Mouse (Mus musculus): ENCODE measurements around the gene Spin1. TPM values are rescaled to one million over a fixed set of nuclear protein-coding genes. Genes with fewer than 3 reads are reported as not detected.
"Not testable (repeated sequence)": the region's sequence is repeated elsewhere in the genome, so short reads cannot be mapped to it uniquely, and the experiment has no call there.

Spin1 gene
- total RNA-seq, 4 experiments from 2014 or later: 150 to 177 (median 164) TPM

- no peak for DNase-seq (ENCODE audit: low spot score in 2 of 2)
Observed at GRCm38 (mm10) chr13:51094323-51095195, 6.1 kb upstream of the Spin1 start.

- no peak for DNase-seq (ENCODE audit: low spot score in 2 of 2)
Observed at GRCm38 (mm10) chr13:51095196-51095715, 5.4 kb upstream of the Spin1 start.

GRCm38 (mm10) chr13:51096644-51097043 lies 4.0 kb upstream of the Spin1 start:
- no peak for DNase-seq (ENCODE audit: low spot score in 2 of 2)

- peak in 1 of 2 experiments; percentile 14 for DNase-seq (ENCODE audit: low spot score in 2 of 2)
Observed at GRCm38 (mm10) chr13:51099560-51100232, 984 bp upstream of the Spin1 start.

GRCm38 (mm10) chr13:51101016-51101776 lies 516 bp downstream of the Spin1 start:
- peak; percentile 35 to 45 for DNase-seq (ENCODE audit: low spot score in 2 of 2)

- DNase-seq (ENCODE audit: low spot score in 2 of 2): no peak
Observed at GRCm38 (mm10) chr13:51101777-51102132, 1.1 kb downstream of the Spin1 start.

GRCm38 (mm10) chr13:51103111-51103725 lies 2.5 kb downstream of the Spin1 start:
- DNase-seq (ENCODE audit: low spot score in 2 of 2): no peak

- DNase-seq (ENCODE audit: low spot score in 2 of 2): no peak
Observed at GRCm38 (mm10) chr13:51103861-51104650, 3.4 kb downstream of the Spin1 start.

GRCm38 (mm10) chr13:51105861-51106655 lies 5.4 kb downstream of the Spin1 start:
- no peak for DNase-seq (ENCODE audit: low spot score in 2 of 2)

- DNase-seq (ENCODE audit: low spot score in 2 of 2): no peak
Observed at GRCm38 (mm10) chr13:51106816-51107215, 6.1 kb downstream of the Spin1 start.

- DNase-seq (ENCODE audit: low spot score in 2 of 2): no peak
Observed at GRCm38 (mm10) chr13:51109517-51109916, 8.8 kb downstream of the Spin1 start.

- not testable (repeated sequence) for DNase-seq (ENCODE audit: low spot score in 2 of 2)
Observed at GRCm38 (mm10) chr13:51114398-51114797, 13.7 kb downstream of the Spin1 start.

GRCm38 (mm10) chr13:51115762-51116161 lies 15.1 kb downstream of the Spin1 start:
- no peak for DNase-seq (ENCODE audit: low spot score in 2 of 2)

GRCm38 (mm10) chr13:51120734-51121133 lies 20.1 kb downstream of the Spin1 start:
- DNase-seq (ENCODE audit: low spot score in 2 of 2): no peak

- no peak for DNase-seq (ENCODE audit: low spot score in 2 of 2)
Observed at GRCm38 (mm10) chr13:51121966-51122365, 21.3 kb downstream of the Spin1 start.

GRCm38 (mm10) chr13:51122771-51123170 lies 22.1 kb downstream of the Spin1 start:
- no peak for DNase-seq (ENCODE audit: low spot score in 2 of 2)

- DNase-seq (ENCODE audit: low spot score in 2 of 2): no peak
Observed at GRCm38 (mm10) chr13:51125357-51125756, 24.7 kb downstream of the Spin1 start.

GRCm38 (mm10) chr13:51127906-51128305 lies 27.2 kb downstream of the Spin1 start:
- DNase-seq (ENCODE audit: low spot score in 2 of 2): no peak

- DNase-seq (ENCODE audit: low spot score in 2 of 2): no peak
Observed at GRCm38 (mm10) chr13:51128417-51128816, 27.7 kb downstream of the Spin1 start.

GRCm38 (mm10) chr13:51131179-51131578 lies 30.5 kb downstream of the Spin1 start:
- no peak for DNase-seq (ENCODE audit: low spot score in 2 of 2)

Measured in layer of hippocampus, adult 8-10 months (tissue).